Mouse (Mus musculus) midbrain, postnatal 0 days (tissue): ENCODE measurements around the gene Leo1. TPM values are rescaled to one million over a fixed set of nuclear protein-coding genes. Genes with fewer than 3 reads are reported as not detected.
"Not testable (repeated sequence)": the region's sequence is repeated elsewhere in the genome, so short reads cannot be mapped to it uniquely, and the experiment has no call there.

ENCODE experiments used
- ATAC-seq: fragments of 200-750 bp; cut with Nextera tagmentation; 2 replicates; pipeline ENCODE4 v1.8.0; 2017; ENCODE audit warnings: moderate number of reproducible peaks, mild to moderate bottlenecking, moderate TSS enrichment, moderate library complexity; ENCODE audit not compliant: low FRiP score
- DNase-seq: peaks from one replicate; pipeline ENCODE4 v3.0.0-alpha.2; 2015; ENCODE audit warnings: low spot score
- H3K27ac ChIP-seq: fragments of 300-500 bp; sonication (generic); 2 replicates; pipeline ENCODE4 v1.5.1; 2014; ENCODE audit warnings: low read depth, mild to moderate bottlenecking, low read length, mixed read lengths
- H3K27me3 ChIP-seq: fragments of 300-500 bp; sonication (generic); 2 replicates; pipeline ENCODE4 v1.6.1; 2014; ENCODE audit warnings: low read length, control low read depth, mixed read lengths; ENCODE audit not compliant: insufficient read depth
- H3K36me3 ChIP-seq: fragments of 300-500 bp; sonication (generic); 2 replicates; pipeline ENCODE4 v1.6.1; 2014; ENCODE audit warnings: low read length, control low read depth, mixed read lengths; ENCODE audit not compliant: insufficient read depth
- H3K4me1 ChIP-seq: fragments of 300-500 bp; sonication (generic); 2 replicates; pipeline ENCODE4 v1.6.1; 2014; ENCODE audit warnings: mild to moderate bottlenecking, control low read depth, antibody characterized with exemption, low read length, mixed read lengths; ENCODE audit not compliant: insufficient read depth
- H3K4me2 ChIP-seq: fragments of 300-500 bp; sonication (generic); 2 replicates; pipeline ENCODE4 v1.6.1; 2014; ENCODE audit warnings: low read depth, mild to moderate bottlenecking, low read length, mixed read lengths; ENCODE audit not compliant: poor library complexity, severe bottlenecking
- H3K4me3 ChIP-seq: fragments of 300-500 bp; sonication (generic); 2 replicates; pipeline ENCODE4 v1.5.1; 2014; ENCODE audit warnings: low read depth, mild to moderate bottlenecking, low read length, moderate library complexity
- H3K9ac ChIP-seq: fragments of 300-500 bp; sonication (generic); replicated peaks from 2 replicates; pipeline ENCODE4 v1.6.1; 2014; ENCODE audit warnings: mild to moderate bottlenecking, low read length, moderate library complexity, mixed read lengths; ENCODE audit not compliant: poor library complexity, severe bottlenecking
- H3K9me3 ChIP-seq: fragments of 300-500 bp; sonication (generic); 2 replicates; pipeline ENCODE4 v1.6.1; 2016; ENCODE audit warnings: low read length, control low read depth
- CTCF ChIP-seq: IDR thresholded peaks from 2 replicates; pipeline ENCODE4 v1.5.1; 2016; ENCODE audit warnings: antibody characterized with exemption, mild to moderate bottlenecking
- WGBS: fragments of 180-500 bp; shearing (Covaris S2); extraction: QIAGEN DNeasy Blood & Tissue Kit; methylation state at CpG from one replicate; pipeline ENCODE4 v1.1.7; 2014; 5-methylcytosine and 5-hydroxymethylcytosine counted together
- polyA plus RNA-seq: library from polyadenylated mRNA; unstranded; fragments of >200 nt; fragmentation: Nextera tagmentation; extraction: Ambion mirVana; gene quantifications from 2 replicates; pipeline ENCODE4 v1.2.1, GENCODE M21; 2015
- total RNA-seq: library from RNA; depleted of rRNA; stranded (reverse); fragments of >200 nt; gene quantifications from 2 replicates; pipeline ENCODE4 v1.2.3, GENCODE M21; 2014

Gene Leo1
- total and polyA plus RNA-seq, 2 experiments from 2014 or later, result 27.8 to 45.0 TPM

DNA sequence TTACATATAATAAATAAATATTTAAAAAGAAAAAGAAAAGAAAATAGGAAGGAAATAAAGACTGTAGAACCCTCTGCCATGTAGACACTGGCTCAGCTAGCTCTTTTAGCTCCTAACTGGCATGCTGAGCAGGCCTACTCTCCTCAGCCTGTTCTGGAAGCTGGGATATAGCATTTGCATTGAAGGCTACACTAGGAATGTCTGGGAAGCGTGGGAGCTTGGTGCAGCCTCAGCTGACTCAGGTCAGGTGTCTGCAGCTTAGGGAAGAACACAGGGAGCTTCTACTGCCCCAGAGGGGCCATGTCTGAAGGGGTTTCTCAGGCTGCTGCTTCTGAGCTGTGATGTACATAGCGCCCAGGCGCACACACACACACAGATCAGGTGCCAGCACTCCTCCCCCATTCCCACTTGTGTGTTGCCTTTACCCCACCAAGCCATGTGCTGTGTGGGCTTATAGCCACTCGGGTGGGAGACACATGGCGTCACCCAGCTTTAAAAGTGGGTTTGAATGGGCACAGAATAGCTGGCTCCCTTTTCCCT is 39.3 kb downstream of the Leo1 start:
- Histone ChIP-seq H3K4me2 (no peak overlapping the region), H3K9me3 (no peaks in the 10 kb centered on the region), H3K4me3 (no peak overlapping the region), H3K27me3 (no peaks in the 10 kb centered on the region), H3K9ac (no peak overlapping the region), H3K36me3 (peaks cover 7% of the 10 kb centered on the region), H3K4me1 (no peaks in the 10 kb centered on the region), H3K27ac (no peak overlapping the region)
- ATAC-seq (no peak), DNase-seq (no peak)
- 86% methylated on average over 5 of the region's 5 CpGs for WGBS
- no peak for TF ChIP-seq CTCF

- no peak for DNase-seq
- no peak overlapping the region for H3K4me3 ChIP-seq
- 88% methylated on average over 6 of the region's 6 CpGs for WGBS
- H3K4me2 ChIP-seq, result no peak overlapping the region
- ATAC-seq, result no peak
- no peak overlapping the region for H3K9ac ChIP-seq
- no peak overlapping the region for H3K27ac ChIP-seq
- no peak for TF ChIP-seq CTCF
- H3K27me3 ChIP-seq, result no peaks in the 10 kb centered on the region
- peaks cover 4% of the 10 kb centered on the region for H3K36me3 ChIP-seq
- no peaks in the 10 kb centered on the region for H3K9me3 ChIP-seq
- no peaks in the 10 kb centered on the region for H3K4me1 ChIP-seq
Measured at GRCm38 (mm10) chr9:75485231-75485630, 43.9 kb downstream of the Leo1 start.

DNA sequence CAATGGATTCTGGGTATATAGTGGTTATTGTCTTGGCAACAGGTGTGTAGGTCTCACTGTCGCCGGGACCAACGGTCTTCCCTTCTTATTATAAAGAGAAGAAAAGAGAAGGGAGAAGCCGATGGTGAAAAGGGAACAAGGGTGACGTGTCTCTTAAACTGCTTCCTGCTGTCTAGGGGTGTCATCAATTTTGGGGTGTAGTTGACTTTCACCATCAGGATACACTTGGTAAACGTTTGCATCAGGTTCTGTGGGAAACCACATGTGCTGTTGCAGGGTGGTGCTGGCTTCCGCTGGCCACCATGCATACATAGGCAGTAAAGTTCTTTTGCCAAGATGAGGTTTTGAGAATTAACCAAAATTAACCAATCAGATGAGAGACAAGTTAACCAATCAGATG is 46.9 kb downstream of the Leo1 start:
- H3K9ac ChIP-seq, H3K36me3 ChIP-seq, H3K4me3 ChIP-seq, DNase-seq, H3K4me1 ChIP-seq, H3K4me2 ChIP-seq, ATAC-seq, H3K27me3 ChIP-seq, H3K27ac ChIP-seq, H3K9me3 ChIP-seq: not testable (repeated sequence)
- 93% methylated on average over 7 of the region's 7 CpGs for WGBS

GRCm38 (mm10) chr9:75494407-75495005 is 53.2 kb downstream of the Leo1 start:
- DNase-seq (no peak), ATAC-seq (no peak)
- Histone ChIP-seq H3K4me3 (no peak overlapping the region), H3K4me1 (no peaks in the 10 kb centered on the region), H3K9me3 (no peaks in the 10 kb centered on the region), H3K27ac (no peak overlapping the region), H3K27me3 (no peaks in the 10 kb centered on the region), H3K9ac (no peak overlapping the region), H3K36me3 (no peaks in the 10 kb centered on the region), H3K4me2 (no peak overlapping the region)
- WGBS, result 85% methylated on average over 9 of the region's 9 CpGs
- TF ChIP-seq CTCF, result no peak

GRCm38 (mm10) chr9:75495945-75496344 is 54.6 kb downstream of the Leo1 start:
- Histone ChIP-seq H3K27me3 (no peaks in the 10 kb centered on the region), H3K9ac (no peak overlapping the region), H3K4me1 (no peaks in the 10 kb centered on the region), H3K27ac (no peak overlapping the region), H3K36me3 (no peaks in the 10 kb centered on the region; the same call in 1 of the 2 replicates), H3K4me2 (no peak overlapping the region), H3K4me3 (no peak overlapping the region), H3K9me3 (no peaks in the 10 kb centered on the region)
- WGBS, result 88% methylated on average over 10 of the region's 10 CpGs
- TF ChIP-seq CTCF, result no peak
- DNase-seq, result no peak
- no peak for ATAC-seq

- peaks cover 7% of the 10 kb centered on the region for H3K36me3 ChIP-seq
- H3K4me3 ChIP-seq, result no peak overlapping the region
- no peaks in the 10 kb centered on the region for H3K9me3 ChIP-seq
- no peak overlapping the region for H3K9ac ChIP-seq
- no peak overlapping the region for H3K4me2 ChIP-seq
- TF ChIP-seq CTCF, result no peak
- no peaks in the 10 kb centered on the region for H3K4me1 ChIP-seq
- no peaks in the 10 kb centered on the region for H3K27me3 ChIP-seq
- no peak overlapping the region for H3K27ac ChIP-seq
- ATAC-seq (no peak), DNase-seq (no peak)
- 97% methylated on average over 7 of the region's 7 CpGs for WGBS
Measured at GRCm38 (mm10) chr9:75498571-75498970, 57.2 kb downstream of the Leo1 start.
